Mouse (Mus musculus) CH12.LX (cell line): ENCODE measurements around the gene Immp2l. TPM values are rescaled to one million over a fixed set of nuclear protein-coding genes. Genes with fewer than 3 reads are reported as not detected.

Experiments
- DNase-seq: peaks from one replicate; pipeline ENCODE4 v3.0.0-alpha.2; 2013; ENCODE audit errors: extremely low read depth
- H3K27ac ChIP-seq: 2 replicates; pipeline ENCODE4 v1.5.1; 2012; ENCODE audit warnings: low read depth, mild to moderate bottlenecking, control low read depth, moderate library complexity; ENCODE audit not compliant: insufficient read depth
- H3K27me3 ChIP-seq: replicated peaks from 2 replicates; pipeline ENCODE3; 2012; ENCODE audit warnings: inconsistent platforms
- H3K36me3 ChIP-seq, 2 experiments: replicated peaks in 1 of 2; 2 replicates each; pipeline versions ENCODE3 to v1.6.1; 2012; ENCODE audit warnings: inconsistent platforms in 1 of 2, low read length in 1 of 2, mild to moderate bottlenecking in 1 of 2, mixed read lengths in 1 of 2, moderate library complexity in 1 of 2; ENCODE audit not compliant: control insufficient read depth in 1 of 2, insufficient read depth in 1 of 2
- H3K4me1 ChIP-seq, 2 experiments: 2 replicates each; pipeline ENCODE4 v1.6.1; 2012; ENCODE audit warnings: inconsistent platforms in 1 of 2, moderate library complexity in 1 of 2; ENCODE audit not compliant: insufficient read depth in 2 of 2, control insufficient read depth in 1 of 2
- H3K4me2 ChIP-seq: 2 replicates; pipeline ENCODE4 v1.6.1; 2012; ENCODE audit warnings: low read depth, mild to moderate bottlenecking, control low read depth; ENCODE audit not compliant: poor library complexity, insufficient read depth, severe bottlenecking
- H3K4me3 ChIP-seq, 3 experiments: fragments of 150-350 bp in 1 of 3; sonication (generic) in 1 of 3; replicated peaks in 1 of 3; 2 replicates each; pipeline versions ENCODE3 to v1.5.1; 2011 to 2012; ENCODE audit warnings: low read depth in 2 of 3, low read length in 2 of 3, mild to moderate bottlenecking in 2 of 3, moderate library complexity in 2 of 3, control low read depth in 1 of 3, improper control_type of control experiment in 1 of 3, inconsistent platforms in 1 of 3, mixed read lengths in 1 of 3; ENCODE audit not compliant: poor library complexity in 1 of 3
- H3K79me2 ChIP-seq: replicated peaks from 2 replicates; pipeline ENCODE4 v1.6.1; 2012; ENCODE audit warnings: mild to moderate bottlenecking, moderate library complexity; ENCODE audit not compliant: control insufficient read depth, poor library complexity, insufficient read depth, severe bottlenecking; ENCODE audit errors: extremely low read depth
- H3K9ac ChIP-seq: 2 replicates; pipeline ENCODE4 v1.6.1; 2012; ENCODE audit warnings: low read depth, mild to moderate bottlenecking, control low read depth, moderate library complexity; ENCODE audit not compliant: insufficient read depth
- H3K9me3 ChIP-seq: replicated peaks from 2 replicates; pipeline ENCODE3; 2012; ENCODE audit warnings: low read length, inconsistent platforms, mixed read lengths
- CHD1 ChIP-seq: IDR thresholded peaks from 2 replicates; pipeline ENCODE4 v1.6.1; 2012; ENCODE audit warnings: low read depth, low read length, improper control_type of control experiment, inconsistent platforms
- CTCF ChIP-seq, 2 experiments: IDR thresholded peaks in 1 of 2; conservative IDR thresholded peaks in 1 of 2; 2 replicates each; pipeline ENCODE4 v1.5.1; 2011 to 2012; ENCODE audit warnings: low read depth in 2 of 2, low read length in 2 of 2, improper control_type of control experiment in 1 of 2, inconsistent platforms in 1 of 2, mild to moderate bottlenecking in 1 of 2, moderate library complexity in 1 of 2
- ELF1 ChIP-seq: IDR thresholded peaks from 2 replicates; pipeline ENCODE4 v1.6.1; 2014; ENCODE audit warnings: low read depth, mild to moderate bottlenecking, inconsistent platforms, low read length, improper control_type of control experiment
- EP300 ChIP-seq: IDR thresholded peaks from 2 replicates; pipeline ENCODE4 v1.6.1; 2011; ENCODE audit warnings: low read length, improper control_type of control experiment
- IRF4 ChIP-seq: IDR thresholded peaks from 2 replicates; pipeline ENCODE4 v1.6.1; 2014; ENCODE audit warnings: low read depth, mild to moderate bottlenecking, inconsistent platforms, low read length, improper control_type of control experiment
- JUN ChIP-seq: IDR thresholded peaks from 2 replicates; pipeline ENCODE4 v1.6.1; 2011; ENCODE audit warnings: low read depth, mild to moderate bottlenecking, low read length, improper control_type of control experiment, moderate library complexity; ENCODE audit not compliant: insufficient read depth
- MAFK ChIP-seq: IDR thresholded peaks from 2 replicates; pipeline ENCODE4 v1.6.1; 2011; ENCODE audit warnings: low read length, improper control_type of control experiment; ENCODE audit not compliant: insufficient replicate concordance
- MAX ChIP-seq: IDR thresholded peaks from 2 replicates; pipeline ENCODE4 v1.6.1; 2011; ENCODE audit warnings: low read length, improper control_type of control experiment
- MYC ChIP-seq: IDR thresholded peaks from 2 replicates; pipeline ENCODE4 v1.6.1; 2011; ENCODE audit warnings: low read depth, mild to moderate bottlenecking, improper control_type of control experiment, low read length
- NELFE ChIP-seq: IDR thresholded peaks from 2 replicates; pipeline ENCODE4 v1.6.1; 2011; ENCODE audit warnings: low read depth, low read length, improper control_type of control experiment
- PAX5 ChIP-seq: IDR thresholded peaks from 2 replicates; pipeline ENCODE4 v1.6.1; 2012; ENCODE audit warnings: low read length, inconsistent platforms, mixed read lengths
- POLR2A ChIP-seq: IDR thresholded peaks from 2 replicates; pipeline ENCODE4 v1.6.1; 2011; ENCODE audit warnings: low read depth, mild to moderate bottlenecking, improper control_type of control experiment, low read length
- POLR2AphosphoS2 ChIP-seq: IDR thresholded peaks from 2 replicates; pipeline ENCODE4 v1.6.1; 2011; ENCODE audit warnings: low read depth, low read length, improper control_type of control experiment
- RAD21 ChIP-seq: IDR thresholded peaks from 2 replicates; pipeline ENCODE4 v1.6.1; 2011; ENCODE audit warnings: low read depth, mild to moderate bottlenecking, low read length, improper control_type of control experiment, moderate library complexity
- SIN3A ChIP-seq: IDR thresholded peaks from 2 replicates; pipeline ENCODE4 v1.6.1; 2012; ENCODE audit warnings: low read length, improper control_type of control experiment, inconsistent platforms
- SMC3 ChIP-seq: IDR thresholded peaks from 2 replicates; pipeline ENCODE4 v1.6.1; 2011; ENCODE audit warnings: low read depth, low read length, improper control_type of control experiment
- USF1 ChIP-seq: IDR thresholded peaks from 2 replicates; pipeline ENCODE4 v1.6.1; 2014; ENCODE audit warnings: low read depth, mild to moderate bottlenecking, inconsistent platforms, low read length, improper control_type of control experiment
- USF2 ChIP-seq: conservative IDR thresholded peaks from 2 replicates; pipeline ENCODE4 v1.6.1; 2011; ENCODE audit warnings: low read depth, low read length, improper control_type of control experiment
- ZKSCAN1 ChIP-seq: IDR thresholded peaks from 2 replicates; pipeline ENCODE4 v1.6.1; 2012; ENCODE audit warnings: low read depth, inconsistent platforms, low read length, improper control_type of control experiment, borderline replicate concordance
- ZMIZ1 ChIP-seq: IDR thresholded peaks from 2 replicates; pipeline ENCODE4 v1.6.1; 2012; ENCODE audit warnings: low read depth, mild to moderate bottlenecking, inconsistent platforms, low read length, improper control_type of control experiment
- ZNF384 ChIP-seq: IDR thresholded peaks from 2 replicates; pipeline ENCODE4 v1.6.1; 2012; ENCODE audit warnings: low read depth, low read length, improper control_type of control experiment, inconsistent platforms
- dilution Hi-C: fragments of 300-500 bp; cut with MboI; formaldehyde crosslinking; loops from 2 replicates; pipeline ENCODE4 v1.14.3; 2020; ENCODE audit warnings: low sequenced_read_pairs; ENCODE audit not compliant: extremely low pct_unique_long_range_greater_than_20kb, extremely low pct_ligation_motif_present
- in situ Hi-C: fragments of 300-500 bp; cut with MboI; formaldehyde crosslinking; loops from 3 replicates; pipeline ENCODE4 v1.14.3; 2019; ENCODE audit warnings: low sequenced_read_pairs, low pct_ligation_motif_present, low pct_unique_long_range_greater_than_20kb, mixed read lengths
- polyA plus RNA-seq: library from polyadenylated mRNA; unstranded; fragments of >175 nt; gene quantifications from 2 replicates; pipeline ENCODE4 v1.2.1, GENCODE M21; 2012; ENCODE audit warnings: low read depth; ENCODE audit not compliant: insufficient read length
- total RNA-seq, 2 experiments: library from RNA; depleted of rRNA; stranded (reverse); fragments of 300-350 nt in 1 of 2; fragments of >200 nt in 1 of 2; gene quantifications; 2 replicates each; pipeline ENCODE4 v1.2.3; 2012 to 2014

The Immp2l gene
- total and polyA plus RNA-seq, 3 experiments, result 4.8 to 16.5 (median 9.9) TPM

DNA sequence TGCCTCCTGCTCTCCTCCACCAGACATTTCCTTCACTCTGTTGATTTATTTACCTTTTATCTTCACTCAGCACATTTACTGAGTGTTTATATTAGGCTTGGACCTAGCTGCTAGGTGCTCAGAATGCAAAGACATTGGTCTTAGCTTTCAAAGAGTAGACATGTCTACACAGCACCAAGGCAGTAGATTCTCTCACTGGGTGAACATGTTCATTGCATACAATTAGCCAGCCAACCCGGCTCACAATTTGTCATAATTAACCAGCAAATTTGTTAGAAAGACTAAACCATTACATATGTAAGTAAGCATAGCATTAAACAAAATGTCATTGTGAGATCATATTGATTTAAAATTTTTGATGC is 542.5 kb downstream of the Immp2l start:
- no peak overlapping the region for H3K9ac ChIP-seq

DNA sequence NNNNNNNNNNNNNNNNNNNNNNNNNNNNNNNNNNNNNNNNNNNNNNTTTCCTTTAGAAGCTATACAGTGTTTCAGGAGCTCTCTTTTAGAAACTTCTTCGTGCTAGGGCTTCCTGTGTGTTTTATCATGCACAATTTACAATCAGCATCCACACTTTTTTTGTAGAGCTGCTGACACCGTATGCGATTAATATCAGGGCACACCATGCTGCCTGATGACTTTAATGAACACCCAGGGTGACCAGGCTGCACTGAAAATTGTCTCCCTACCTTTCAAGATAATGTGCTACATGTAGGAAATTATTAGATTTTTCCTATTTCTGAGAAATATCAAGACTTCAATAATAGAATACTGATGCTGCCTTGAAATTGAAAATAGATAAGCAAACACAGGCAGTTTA is 549.9 kb downstream of the Immp2l start:
- Histone ChIP-seq H3K4me2 (no peak overlapping the region), H3K9me3 (no peaks in the 10 kb centered on the region), H3K4me3 (no peak overlapping the region), H3K9ac (no peak overlapping the region), H3K36me3 (no peaks in the 10 kb centered on the region), H3K79me2 (no peaks in the 10 kb centered on the region), H3K4me1 (no peaks in the 10 kb centered on the region), H3K27me3 (no peaks in the 10 kb centered on the region), H3K27ac (no peak overlapping the region)
- in situ Hi-C loops (no loop called here), dilution Hi-C loops (no loop called here)
- no peak for TF ChIP-seq USF2
- TF ChIP-seq ZNF384, result no peak
- TF ChIP-seq EP300, result no peak
- DNase-seq, result no peak

More for the DNA sequence above, 542.5 kb downstream of the Immp2l start:
- H3K4me1 ChIP-seq, result peaks cover 0 to 16% of the 10 kb centered on the region in 2 experiments; a peak in 2 of 4 replicates
- no peaks in the 10 kb centered on the region for H3K27me3 ChIP-seq
- TF ChIP-seq MAX (no peak), POLR2AphosphoS2 (no peak), ZKSCAN1 (no peak), SIN3A (no peak), MAFK (no peak), PAX5 (no peak), RAD21 (no peak), MYC (no peak), CHD1 (no peak), ZNF384 (no peak), POLR2A (no peak), CTCF (conservative IDR thresholded peaks at IDR 0.05 in 1 of 2, IDR thresholded peaks at IDR 0.05 in 1 of 2; ENCODE audit: low read depth in 2 of 2, low read length in 2 of 2) (no peak), ELF1 (no peak), USF1 (no peak), NELFE (no peak), ZMIZ1 (no peak), EP300 (no peak), JUN (no peak), IRF4 (no peak), SMC3 (no peak)
- no peak for DNase-seq
- in situ Hi-C loops, result no loop called here
- no peaks in the 10 kb centered on the region for H3K79me2 ChIP-seq
- H3K4me2 ChIP-seq, result no peak overlapping the region
- no peaks in the 10 kb centered on the region for H3K36me3 ChIP-seq
- H3K4me3 ChIP-seq, result no peak overlapping the region
- H3K27ac ChIP-seq, result no peak overlapping the region
- dilution Hi-C loops, result no loop called here
- no peaks in the 10 kb centered on the region for H3K9me3 ChIP-seq
